In genomic region chr14:33446561-33447023, GRCm38 (mm10) we compare ENCODE assay signal across 8 mouse cellular contexts. TPM values are rescaled to one million over a fixed set of nuclear protein-coding genes. Genes with fewer than 3 reads are reported as not detected.
DNase-seq lines count a peak whose midpoint lies in the region; ATAC-seq and TF ChIP-seq lines count a peak whose summit lies in the region.

No protein-coding gene starts in this region.

- DNase-seq in gastrocnemius, adult 2 months = no peak
- no peak for DNase-seq in gastrocnemius, adult 18-20 months (ENCODE audit: low spot score)
- DNase-seq in right cerebral cortex, adult 18-20 months = peak; percentile 67
- DNase-seq in right cerebral cortex, postnatal 25 days = no peak
- DNase-seq in forebrain, embryonic 10.5 days (ENCODE audit: extremely low spot score, low spot score) = peak; percentile 54
- DNase-seq in limb, embryonic 14.5 days (ENCODE audit: low spot score) = no peak
- peak; percentile 37 to 53 for DNase-seq in right cerebral cortex, postnatal 36 days (ENCODE audit: low spot score in 2 of 2)
- DNase-seq in cerebellum, postnatal 14 days = no peak

- H3K4me1 ChIP-seq in forebrain, embryonic 10.5 days = peaks cover 26% of the 10 kb centered on the region
- peaks cover 14% of the 10 kb centered on the region for H3K4me1 ChIP-seq in limb, embryonic 14.5 days (ENCODE audit: control insufficient read depth, insufficient read depth, low read length)

- H3K36me3 ChIP-seq in forebrain, embryonic 10.5 days (replicated peaks) = no peaks in the 10 kb centered on the region
- no peaks in the 10 kb centered on the region for H3K36me3 ChIP-seq in limb, embryonic 14.5 days (ENCODE audit: control insufficient read depth, insufficient read depth, low read length)

- no peak for TF ChIP-seq CTCF in gastrocnemius, adult 2 months (IDR thresholded peaks at IDR 0.05)

- intact Hi-C loops in gastrocnemius, adult 2 months (cut with DNase I) = loop anchor here (10.0 kb wide), 1 partner anchor 122 kb away; no protein-coding TSS in a partner anchor

- H3K9ac ChIP-seq in limb, embryonic 14.5 days (ENCODE audit: low read depth, low read length, severe bottlenecking) = peak overlapping the region; percentile 95

- peak overlapping the region; percentile 79 for H3K4me3 ChIP-seq in gastrocnemius, adult 2 months
- peak overlapping the region; percentile 90 for H3K4me3 ChIP-seq in forebrain, embryonic 10.5 days
- H3K4me3 ChIP-seq in limb, embryonic 14.5 days (replicated peaks; ENCODE audit: low read length) = peak overlapping the region; percentile 90

- H3K4me2 ChIP-seq in limb, embryonic 14.5 days (replicated peaks; ENCODE audit: low read depth, low read length, severe bottlenecking) = peak overlapping the region; percentile 56

- peak; percentile 73 for ATAC-seq in limb, embryonic 14.5 days (ENCODE audit: low FRiP score, low read depth)

- no peaks in the 10 kb centered on the region for H3K9me3 ChIP-seq in forebrain, embryonic 10.5 days
- no peaks in the 10 kb centered on the region for H3K9me3 ChIP-seq in limb, embryonic 14.5 days (ENCODE audit: control insufficient read depth, low read length)

- under 1% methylated on average over 72 of the region's 72 CpGs for WGBS in forebrain, embryonic 10.5 days
- under 1% methylated on average over 38 of the region's 72 CpGs for WGBS in limb, embryonic 14.5 days

- peak overlapping the region; percentile 95 for H3K27ac ChIP-seq in gastrocnemius, adult 2 months
- H3K27ac ChIP-seq in forebrain, embryonic 10.5 days = peak overlapping the region; percentile 98
- H3K27ac ChIP-seq in limb, embryonic 14.5 days (replicated peaks; ENCODE audit: low read depth, low read length) = peak overlapping the region; percentile 93

- TF ChIP-seq POLR2A in limb, embryonic 14.5 days (IDR thresholded peaks at IDR 0.05; ENCODE audit: borderline replicate concordance, extremely low read depth, insufficient read depth, insufficient read length) = no peak

- peaks cover 30% of the 10 kb centered on the region for H3K27me3 ChIP-seq in forebrain, embryonic 10.5 days (ENCODE audit: poor library complexity, severe bottlenecking)
- no peaks in the 10 kb centered on the region for H3K27me3 ChIP-seq in limb, embryonic 14.5 days (ENCODE audit: control insufficient read depth, insufficient read depth, low read length)

RNA-seq across cellular contexts. Expression of gene Mapk8, which starts 0.4 kb away (rescaled TPM):
- 10 to 100 TPM; 28.8 to 39.0 TPM for total RNA-seq in gastrocnemius, adult 2 months (2021)
- 10 to 100 TPM; 27.8 to 33.2 TPM for total RNA-seq in gastrocnemius, adult 18-20 months (2021)
- 16.7 and 18.4 TPM in 2 replicates for polyA plus RNA-seq in forebrain, embryonic 10.5 days (2016; fragmentation: Nextera tagmentation; extraction: Ambion mirVana)
- polyA plus RNA-seq in limb, embryonic 14.5 days (2012; rRNA removed) = 33.8 and 36.4 TPM in 2 replicates
- polyA plus RNA-seq in limb, embryonic 14.5 days (2014; fragmentation: Nextera tagmentation; extraction: Ambion mirVana) = 16.5 and 16.7 TPM in 2 replicates

RNA-seq across cellular contexts. Expression of gene Frmpd2, which starts 24.9 kb away (rescaled TPM):
- total RNA-seq in gastrocnemius, adult 2 months (2021) = not detected
- total RNA-seq in gastrocnemius, adult 18-20 months (2021) = under 1 TPM in 1 of 2 experiments, not detected in 1; 0.07 TPM
- not detected in 2 replicates for polyA plus RNA-seq in forebrain, embryonic 10.5 days (2016; fragmentation: Nextera tagmentation; extraction: Ambion mirVana)
- polyA plus RNA-seq in limb, embryonic 14.5 days (2012; rRNA removed) = 0.01 TPM in 2 replicates
- polyA plus RNA-seq in limb, embryonic 14.5 days (2014; fragmentation: Nextera tagmentation; extraction: Ambion mirVana) = not detected in 2 replicates

Comparison
In these comparisons a context has a peak if more than half of its experiments do, and no peak if none do; other contexts are left out.
1. DNase-seq: peak in right cerebral cortex, adult 18-20 months (single experiment), forebrain, embryonic 10.5 days (single experiment) and right cerebral cortex, postnatal 36 days (2 of 2); none in gastrocnemius, adult 2 months (single experiment), gastrocnemius, adult 18-20 months (single experiment), right cerebral cortex, postnatal 25 days (single experiment), limb, embryonic 14.5 days (single experiment) and cerebellum, postnatal 14 days (0 of 2).
2. Peak in every context shown above with its lines, with median percentiles within 50 percentile points of each other: H3K27ac ChIP-seq and H3K4me3 ChIP-seq.